Mouse (Mus musculus) kidney, embryonic 14.5 days (tissue): ENCODE measurements at regions not wholly inside any gene's neighbourhood (a gene's known extent, or its start where the extent isn't known, plus 50 kb on each side); places are given as distances from the start of the nearest gene placed in this dataset.

Experiments used
- ATAC-seq: fragments of 200-750 bp; cut with Nextera tagmentation; 2 replicates; pipeline ENCODE4 v1.8.0; 2017; ENCODE audit warnings: moderate number of reproducible peaks, mild to moderate bottlenecking, moderate TSS enrichment, moderate library complexity; ENCODE audit not compliant: low FRiP score, low TSS enrichment
- H3K27ac ChIP-seq: fragments of 300-500 bp; sonication (generic); 2 replicates; pipeline ENCODE4 v1.5.1; 2014; ENCODE audit warnings: low read depth, mild to moderate bottlenecking, low read length, moderate library complexity, mixed read lengths
- H3K27me3 ChIP-seq: fragments of 300-500 bp; sonication (generic); 2 replicates; pipeline ENCODE4 v1.6.1; 2014; ENCODE audit warnings: mild to moderate bottlenecking, low read length; ENCODE audit not compliant: control insufficient read depth, insufficient read depth
- H3K36me3 ChIP-seq: fragments of 300-500 bp; sonication (generic); 2 replicates; pipeline ENCODE4 v1.6.1; 2014; ENCODE audit warnings: low read length, mixed read lengths; ENCODE audit not compliant: control insufficient read depth, insufficient read depth
- H3K4me1 ChIP-seq: fragments of 300-500 bp; sonication (generic); 2 replicates; pipeline ENCODE4 v1.6.1; 2014; ENCODE audit warnings: low read length, mixed read lengths; ENCODE audit not compliant: control insufficient read depth, insufficient read depth
- H3K4me2 ChIP-seq: fragments of 300-500 bp; sonication (generic); replicated peaks from 2 replicates; pipeline ENCODE4 v1.6.1; 2014; ENCODE audit warnings: low read depth, mild to moderate bottlenecking, low read length
- H3K4me3 ChIP-seq: fragments of 300-500 bp; sonication (generic); 2 replicates; pipeline ENCODE4 v1.5.1; 2014; ENCODE audit warnings: mild to moderate bottlenecking, low read length
- H3K9ac ChIP-seq: fragments of 300-500 bp; sonication (generic); 2 replicates; pipeline ENCODE4 v1.6.1; 2014; ENCODE audit warnings: low read depth, mild to moderate bottlenecking, low read length, moderate library complexity
- H3K9me3 ChIP-seq: fragments of 300-500 bp; sonication (generic); 2 replicates; pipeline ENCODE4 v1.6.1; 2016; ENCODE audit warnings: low read length; ENCODE audit not compliant: control insufficient read depth
- WGBS: fragments of 180-500 bp; shearing (Covaris S2); extraction: QIAGEN DNeasy Blood & Tissue Kit; methylation state at CpG from one replicate; pipeline ENCODE4 v1.1.7; 2014; 5-methylcytosine and 5-hydroxymethylcytosine counted together

DNA sequence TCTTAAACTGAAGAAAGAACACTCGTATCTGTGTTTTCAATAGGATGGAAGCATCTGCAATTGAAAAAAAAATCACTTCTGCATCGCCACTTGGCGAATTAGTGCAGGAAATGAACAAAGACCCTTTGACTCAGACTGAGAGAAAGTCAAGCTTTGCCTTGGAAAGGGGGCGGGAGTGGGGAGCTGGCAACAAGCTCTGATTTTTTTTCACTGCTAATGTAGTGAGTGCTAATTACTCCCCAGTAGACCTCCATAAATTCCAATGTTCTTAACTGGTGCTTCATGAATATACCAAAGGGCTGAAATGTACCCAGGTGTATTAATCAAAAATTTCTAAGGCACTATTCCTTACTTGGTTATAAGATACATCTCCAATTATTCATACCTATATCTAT is 597.0 kb upstream of the Stxbp6 start:
- Histone ChIP-seq H3K36me3 (no peaks in the 10 kb centered on the region), H3K4me1 (peaks cover 6% of the 10 kb centered on the region; the same call in 1 of the 2 replicates), H3K4me2 (no peak overlapping the region), H3K9me3 (no peaks in the 10 kb centered on the region), H3K27ac (no peak overlapping the region), H3K27me3 (no peaks in the 10 kb centered on the region), H3K4me3 (no peak overlapping the region), H3K9ac (no peak overlapping the region)
- 60% methylated on average over 4 of the region's 4 CpGs for WGBS
- no peak for ATAC-seq

DNA sequence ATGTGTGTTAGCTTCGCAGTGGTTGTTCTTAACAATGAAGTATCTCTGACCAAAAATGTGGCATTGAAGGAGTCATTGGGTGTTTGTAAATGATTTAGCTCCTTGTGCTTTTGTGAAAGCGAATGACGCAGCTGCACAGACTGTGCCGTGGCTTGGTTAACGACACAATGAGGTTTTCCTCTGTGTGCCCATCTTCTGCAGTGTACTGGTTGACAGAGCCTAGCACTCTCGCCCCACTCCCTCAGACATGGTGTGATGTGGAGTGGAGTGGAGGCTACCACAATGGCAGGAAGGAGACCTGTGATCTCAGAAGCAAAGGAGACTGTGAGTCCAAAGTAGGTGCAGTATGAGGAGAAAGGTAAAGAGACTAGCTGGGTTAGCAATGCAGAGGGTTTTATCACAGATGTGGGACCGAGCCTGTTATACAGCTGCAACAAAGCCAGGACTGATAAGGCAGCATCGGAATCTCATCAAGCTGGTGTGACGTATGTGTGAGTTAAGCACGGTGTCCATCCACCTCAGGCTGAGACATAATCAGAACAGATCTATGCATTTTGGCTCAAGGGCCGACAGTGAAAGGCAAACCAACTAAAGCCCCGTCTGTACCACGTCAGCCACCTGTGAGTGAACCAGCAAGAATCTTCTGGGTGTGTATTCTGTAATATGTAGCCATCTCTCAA is 596.5 kb upstream of the Stxbp6 start:
- Histone ChIP-seq H3K4me3 (no peak overlapping the region), H3K4me2 (no peak overlapping the region), H3K9me3 (no peaks in the 10 kb centered on the region), H3K9ac (no peak overlapping the region), H3K27ac (no peak overlapping the region), H3K27me3 (no peaks in the 10 kb centered on the region), H3K4me1 (peaks cover 6% of the 10 kb centered on the region; the same call in 1 of the 2 replicates), H3K36me3 (no peaks in the 10 kb centered on the region)
- ATAC-seq, result peak; percentile 26; the same call in 1 of the 2 replicates
- 54% methylated on average over 13 of the region's 13 CpGs for WGBS

DNA sequence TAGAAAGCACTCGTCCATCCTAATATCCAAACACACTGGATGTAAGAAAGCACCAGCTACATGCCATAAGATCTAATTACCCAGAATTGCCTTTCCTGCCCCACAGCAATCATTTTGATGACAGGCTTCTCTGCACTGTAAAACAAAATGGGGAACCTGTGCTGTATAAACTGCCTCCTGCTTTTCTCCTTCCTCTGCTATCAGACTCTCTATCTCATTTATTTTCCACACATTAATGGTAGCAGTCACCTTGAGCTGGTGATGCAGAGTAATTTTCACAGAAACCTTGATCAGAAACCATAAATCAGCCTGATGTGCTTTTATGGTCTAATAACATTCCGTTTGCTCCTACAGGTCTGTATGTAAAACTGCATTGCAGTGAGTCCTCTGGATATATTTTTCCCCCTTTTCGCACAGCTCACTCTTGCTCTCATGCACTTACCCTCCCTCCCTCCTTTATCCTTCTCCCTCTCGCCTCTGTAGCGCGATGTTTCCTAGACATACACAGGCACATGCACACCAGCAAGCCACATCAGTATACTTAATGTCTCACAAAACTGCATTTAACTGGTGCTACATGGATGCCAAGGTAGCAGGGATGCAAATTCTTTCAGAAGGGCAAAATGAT is 595.9 kb upstream of the Stxbp6 start:
- no peak overlapping the region for H3K27ac ChIP-seq
- ATAC-seq, result peak; percentile 68

DNA sequence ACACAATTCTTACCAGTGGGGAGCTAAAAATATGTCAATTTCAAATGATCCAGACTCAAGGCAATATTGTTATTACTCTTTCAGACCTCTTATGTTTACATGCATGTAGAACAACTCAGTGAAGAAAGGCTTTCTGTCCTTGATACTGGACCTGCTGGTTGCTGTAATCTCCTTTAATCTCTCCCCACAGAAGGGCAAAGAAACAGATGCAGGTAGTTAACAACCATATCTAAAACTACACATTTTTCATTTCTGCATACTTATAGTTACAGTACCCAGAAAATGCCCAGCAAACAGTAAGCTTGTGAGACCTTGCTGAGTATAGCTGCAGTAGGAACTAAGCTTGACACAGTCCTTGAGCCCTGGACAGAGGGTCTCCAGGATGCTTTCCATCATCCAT is 585.1 kb upstream of the Stxbp6 start:
- Histone ChIP-seq H3K36me3 (no peaks in the 10 kb centered on the region), H3K4me3 (no peak overlapping the region), H3K27ac (no peak overlapping the region), H3K27me3 (no peaks in the 10 kb centered on the region), H3K4me2 (no peak overlapping the region), H3K9me3 (no peaks in the 10 kb centered on the region), H3K4me1 (no peaks in the 10 kb centered on the region), H3K9ac (no peak overlapping the region)
- ATAC-seq, result no peak

More for the DNA sequence above, 595.9 kb upstream of the Stxbp6 start:
- Histone ChIP-seq H3K9ac (no peak overlapping the region), H3K27me3 (no peaks in the 10 kb centered on the region), H3K4me3 (no peak overlapping the region), H3K4me1 (peaks cover 6% of the 10 kb centered on the region; the same call in 1 of the 2 replicates), H3K9me3 (no peaks in the 10 kb centered on the region), H3K36me3 (no peaks in the 10 kb centered on the region), H3K4me2 (no peak overlapping the region)
- WGBS, result 18% methylated on average over 6 of the region's 6 CpGs

DNA sequence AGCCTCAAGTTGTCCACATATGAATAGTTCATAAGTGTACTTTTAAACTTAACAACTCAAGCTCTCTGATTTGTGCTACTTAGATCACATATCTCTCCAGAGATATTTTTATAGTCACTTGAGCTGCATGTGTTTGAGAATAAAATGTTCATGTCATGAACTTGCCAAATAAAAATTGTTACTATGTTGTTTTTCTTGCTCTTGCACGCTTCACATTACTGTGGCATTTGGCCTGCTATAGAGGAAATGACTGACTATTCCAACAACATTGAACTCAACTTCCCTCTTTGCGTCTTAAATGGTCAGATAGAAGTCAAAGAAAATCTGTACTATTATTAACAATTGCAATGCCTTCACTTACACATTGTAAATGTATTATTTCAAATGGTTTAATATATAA is 582.1 kb upstream of the Stxbp6 start:
- Histone ChIP-seq H3K4me1 (no peaks in the 10 kb centered on the region), H3K9me3 (no peaks in the 10 kb centered on the region), H3K9ac (no peak overlapping the region), H3K4me3 (no peak overlapping the region), H3K4me2 (no peak overlapping the region), H3K27ac (no peak overlapping the region), H3K36me3 (no peaks in the 10 kb centered on the region), H3K27me3 (no peaks in the 10 kb centered on the region)
- peak; percentile 55; the same call in 1 of the 2 replicates for ATAC-seq
- 29% methylated on average over 2 of the region's 2 CpGs for WGBS

DNA sequence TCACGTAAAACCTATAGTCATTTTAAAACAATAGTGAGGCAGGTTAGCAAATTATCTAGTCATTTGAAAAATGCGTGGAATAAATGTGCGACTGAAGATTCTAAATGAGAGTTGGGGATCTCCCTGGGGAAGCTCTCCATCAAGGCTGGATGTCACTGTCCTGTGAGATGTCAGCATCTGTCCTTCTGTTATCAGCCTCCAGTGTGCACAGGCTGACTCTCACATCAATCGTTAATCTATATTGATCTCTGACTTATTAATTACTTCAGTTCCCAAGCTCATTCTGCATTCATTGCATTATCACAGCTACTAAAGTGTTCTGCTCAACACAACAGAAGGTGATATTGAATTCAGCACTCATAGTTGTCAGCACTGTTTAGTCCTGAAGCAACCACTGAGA is 574.1 kb upstream of the Stxbp6 start:
- 96% methylated on average over 4 of the region's 4 CpGs for WGBS
- no peak overlapping the region for H3K9ac ChIP-seq
- H3K4me3 ChIP-seq, result no peak overlapping the region
- no peaks in the 10 kb centered on the region for H3K4me1 ChIP-seq
- H3K27ac ChIP-seq, result no peak overlapping the region
- no peaks in the 10 kb centered on the region for H3K9me3 ChIP-seq
- H3K36me3 ChIP-seq, result no peaks in the 10 kb centered on the region
- no peak for ATAC-seq
- H3K27me3 ChIP-seq, result no peaks in the 10 kb centered on the region
- H3K4me2 ChIP-seq, result no peak overlapping the region

DNA sequence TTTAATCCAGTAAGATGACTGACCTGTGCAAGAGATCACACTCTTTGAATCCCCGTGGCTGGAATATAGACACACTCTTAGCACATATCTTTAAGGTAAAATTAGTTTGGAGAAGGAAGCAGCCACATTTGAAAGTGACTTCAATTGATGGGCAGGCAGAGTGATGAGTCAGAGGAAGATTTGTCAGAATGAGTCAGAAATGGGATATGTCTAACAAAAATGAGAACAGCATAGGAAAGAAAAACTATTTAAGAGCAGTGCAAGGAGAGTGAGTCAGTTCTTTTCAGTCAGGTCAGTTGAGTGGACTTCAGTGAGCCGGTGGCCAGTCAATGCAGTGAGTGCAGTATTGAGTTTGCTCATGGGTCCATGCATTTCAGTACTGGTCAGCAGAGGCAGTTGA is 569.7 kb upstream of the Stxbp6 start:
- no peaks in the 10 kb centered on the region for H3K4me1 ChIP-seq
- no peak overlapping the region for H3K27ac ChIP-seq
- no peak overlapping the region for H3K4me2 ChIP-seq
- no peak overlapping the region for H3K4me3 ChIP-seq
- no peak overlapping the region for H3K9ac ChIP-seq
- WGBS, result 88% methylated on average over 2 of the region's 2 CpGs
- no peaks in the 10 kb centered on the region for H3K9me3 ChIP-seq
- ATAC-seq, result no peak
- H3K36me3 ChIP-seq, result no peaks in the 10 kb centered on the region
- H3K27me3 ChIP-seq, result no peaks in the 10 kb centered on the region

DNA sequence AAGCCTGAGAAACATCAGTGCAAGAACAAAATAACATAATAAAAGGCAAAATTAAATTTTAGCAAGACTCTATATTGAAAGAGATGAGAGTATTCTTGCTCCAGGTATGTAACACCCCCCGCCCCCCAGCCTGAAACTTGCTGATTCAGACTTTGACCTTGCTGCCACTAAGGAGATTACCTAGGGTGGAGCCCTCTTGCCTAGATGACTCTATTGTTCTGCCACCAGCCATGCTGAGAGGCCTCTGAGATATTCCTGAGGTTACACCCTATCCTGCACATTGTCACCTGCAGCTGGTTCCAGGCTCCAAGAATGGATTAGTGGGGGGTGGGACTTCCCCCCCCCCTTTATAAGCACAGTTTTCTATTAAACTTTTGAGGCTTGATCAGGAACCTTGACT is 548.3 kb upstream of the Stxbp6 start:
- Histone ChIP-seq H3K4me1 (no peaks in the 10 kb centered on the region), H3K4me2 (no peak overlapping the region), H3K9me3 (no peaks in the 10 kb centered on the region), H3K36me3 (no peaks in the 10 kb centered on the region), H3K9ac (no peak overlapping the region), H3K27ac (no peak overlapping the region), H3K4me3 (no peak overlapping the region), H3K27me3 (no peaks in the 10 kb centered on the region)
- 80% methylated on average over 1 of the region's 1 CpGs for WGBS
- no peak for ATAC-seq

DNA sequence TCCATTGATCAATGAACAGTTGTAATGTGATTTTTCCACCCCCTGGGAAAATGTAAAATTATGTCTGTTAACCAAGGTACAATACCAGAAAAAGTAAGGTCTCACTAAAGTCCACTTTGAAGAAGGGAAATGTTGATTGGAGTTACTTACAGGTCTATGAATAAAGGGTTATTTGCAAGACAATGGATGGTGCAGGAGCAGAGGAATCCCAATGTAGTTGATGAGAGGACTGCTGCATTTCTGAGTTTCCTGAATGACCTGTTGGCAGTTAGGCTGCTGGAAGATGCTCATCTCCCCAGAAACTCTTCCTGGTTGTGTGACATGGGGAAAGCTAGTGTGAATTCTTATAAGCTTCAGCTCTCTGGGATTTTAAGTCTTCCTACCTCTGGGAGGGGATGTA is 545.5 kb upstream of the Stxbp6 start:
- Histone ChIP-seq H3K27me3 (no peaks in the 10 kb centered on the region), H3K27ac (no peak overlapping the region), H3K4me1 (no peaks in the 10 kb centered on the region), H3K4me2 (no peak overlapping the region), H3K9me3 (no peaks in the 10 kb centered on the region), H3K9ac (no peak overlapping the region), H3K4me3 (no peak overlapping the region), H3K36me3 (no peaks in the 10 kb centered on the region)
- no peak for ATAC-seq
